Mouse (Mus musculus) forebrain, embryonic 13.5 days (tissue): ENCODE measurements around the gene Iqgap2. TPM values are rescaled to one million over a fixed set of nuclear protein-coding genes. Genes with fewer than 3 reads are reported as not detected.

Experiments
- ATAC-seq: fragments of 200-750 bp; cut with Nextera tagmentation; 2 replicates; pipeline ENCODE4 v1.8.0; 2017
- H3K27ac ChIP-seq: fragments of 300-500 bp; sonication (generic); 2 replicates; pipeline ENCODE4 v1.5.1; 2015; ENCODE audit warnings: inconsistent platforms, mild to moderate bottlenecking, moderate library complexity
- H3K27me3 ChIP-seq: fragments of 300-500 bp; sonication (generic); 2 replicates; pipeline ENCODE4 v1.6.1; 2015; ENCODE audit warnings: mild to moderate bottlenecking, inconsistent platforms
- H3K36me3 ChIP-seq: fragments of 300-500 bp; sonication (generic); 2 replicates; pipeline ENCODE4 v1.6.1; 2015; ENCODE audit warnings: mild to moderate bottlenecking, inconsistent platforms; ENCODE audit not compliant: poor library complexity, severe bottlenecking
- H3K4me1 ChIP-seq: fragments of 300-500 bp; sonication (generic); 2 replicates; pipeline ENCODE4 v1.6.1; 2015; ENCODE audit warnings: inconsistent platforms
- H3K4me2 ChIP-seq: fragments of 300-500 bp; sonication (generic); 2 replicates; pipeline ENCODE4 v1.6.1; 2015; ENCODE audit warnings: inconsistent platforms, mild to moderate bottlenecking, moderate library complexity
- H3K4me3 ChIP-seq: fragments of 300-500 bp; sonication (generic); 2 replicates; pipeline ENCODE4 v1.5.1; 2015; ENCODE audit warnings: mild to moderate bottlenecking, inconsistent platforms
- H3K9ac ChIP-seq: fragments of 300-500 bp; sonication (generic); 2 replicates; pipeline ENCODE4 v1.6.1; 2015; ENCODE audit warnings: mild to moderate bottlenecking, inconsistent platforms
- H3K9me3 ChIP-seq: fragments of 300-500 bp; sonication (generic); replicated peaks from 2 replicates; pipeline ENCODE4 v1.6.1; 2016; ENCODE audit warnings: inconsistent platforms
- WGBS: fragments of 180-500 bp; shearing (Covaris S2); methylation state at CpG from one replicate; pipeline ENCODE4 v1.1.7; 2015; 5-methylcytosine and 5-hydroxymethylcytosine counted together
- polyA plus RNA-seq: library from polyadenylated mRNA; unstranded; fragments of >200 nt; fragmentation: Nextera tagmentation; extraction: Ambion mirVana; gene quantifications from 2 replicates; pipeline ENCODE4 v1.2.1, GENCODE M21; 2015

The Iqgap2 gene
- polyA plus RNA-seq, 1 experiment from 2014 or later, result 9.1 TPM

- Histone ChIP-seq H3K9ac (peak overlapping the region; percentile 94), H3K4me1 (peaks cover 36% of the 10 kb centered on the region), H3K27ac (no peak overlapping the region), H3K27me3 (no peaks in the 10 kb centered on the region), H3K4me3 (peak overlapping the region; percentile 63), H3K4me2 (peak overlapping the region; percentile 83), H3K36me3 (peaks cover 11% of the 10 kb centered on the region), H3K9me3 (no peaks in the 10 kb centered on the region)
- ATAC-seq, result peak; percentile 51
- WGBS, result under 1% methylated on average over 21 of the region's 21 CpGs
Measured at GRCm38 (mm10) chr13:95617671-95618171, 274.0 kb downstream of the Iqgap2 start.

- Histone ChIP-seq H3K4me2 (peak overlapping the region; percentile 83), H3K27me3 (no peaks in the 10 kb centered on the region), H3K4me3 (peak overlapping the region; percentile 63), H3K9me3 (no peaks in the 10 kb centered on the region), H3K27ac (no peak overlapping the region), H3K36me3 (peaks cover 14% of the 10 kb centered on the region), H3K4me1 (peaks cover 36% of the 10 kb centered on the region), H3K9ac (peak overlapping the region; percentile 94)
- no peak for ATAC-seq
- 6% methylated on average over 17 of the region's 17 CpGs for WGBS
Measured at GRCm38 (mm10) chr13:95617082-95617670, 274.5 kb downstream of the Iqgap2 start.

GRCm38 (mm10) chr13:95616512-95616911 lies 275.2 kb downstream of the Iqgap2 start:
- H3K9me3 ChIP-seq, result no peaks in the 10 kb centered on the region
- H3K4me2 ChIP-seq, result peak overlapping the region; percentile 83
- peak overlapping the region; percentile 63 for H3K4me3 ChIP-seq
- 58% methylated on average over 11 of the region's 11 CpGs for WGBS
- no peaks in the 10 kb centered on the region for H3K27me3 ChIP-seq
- H3K4me1 ChIP-seq, result peaks cover 36% of the 10 kb centered on the region
- no peak overlapping the region for H3K27ac ChIP-seq
- peaks cover 21% of the 10 kb centered on the region for H3K36me3 ChIP-seq
- H3K9ac ChIP-seq, result peak overlapping the region; percentile 94
- no peak for ATAC-seq

- no peak for ATAC-seq
- peak overlapping the region; percentile 31; the same call in 1 of the 2 replicates for H3K9ac ChIP-seq
- 71% methylated on average over 6 of the region's 6 CpGs for whole genome bisulfite sequencing
- no peaks in the 10 kb centered on the region for H3K27me3 ChIP-seq
- H3K27ac ChIP-seq, result no peak overlapping the region
- no peak overlapping the region for H3K4me3 ChIP-seq
- H3K4me1 ChIP-seq, result peaks cover 36% of the 10 kb centered on the region
- peaks cover 38% of the 10 kb centered on the region for H3K36me3 ChIP-seq
- no peaks in the 10 kb centered on the region for H3K9me3 ChIP-seq
- 0 out of 2 replicates have a peak overlapping the region, but pooled peaks have one; percentile 0 for H3K4me2 ChIP-seq
Measured at GRCm38 (mm10) chr13:95614757-95615156, 277.0 kb downstream of the Iqgap2 start.

GRCm38 (mm10) chr13:95612243-95612642 lies 279.5 kb downstream of the Iqgap2 start:
- Histone ChIP-seq H3K27ac (no peak overlapping the region), H3K4me3 (no peak overlapping the region), H3K4me2 (no peak overlapping the region), H3K9me3 (no peaks in the 10 kb centered on the region), H3K27me3 (no peaks in the 10 kb centered on the region), H3K36me3 (peaks cover 51% of the 10 kb centered on the region), H3K4me1 (peaks cover 32% of the 10 kb centered on the region), H3K9ac (no peak overlapping the region)
- ATAC-seq, result no peak
- 94% methylated on average over 10 of the region's 10 CpGs for WGBS

GRCm38 (mm10) chr13:95611752-95612151 lies 280.0 kb downstream of the Iqgap2 start:
- Histone ChIP-seq H3K4me3 (no peak overlapping the region), H3K27me3 (no peaks in the 10 kb centered on the region), H3K36me3 (peaks cover 51% of the 10 kb centered on the region), H3K27ac (no peak overlapping the region), H3K9me3 (no peaks in the 10 kb centered on the region), H3K4me2 (no peak overlapping the region), H3K9ac (no peak overlapping the region), H3K4me1 (peaks cover 27% of the 10 kb centered on the region)
- no peak for ATAC-seq
- 86% methylated on average over 4 of the region's 4 CpGs for WGBS

GRCm38 (mm10) chr13:95610786-95611562 lies 280.7 kb downstream of the Iqgap2 start:
- Histone ChIP-seq H3K9me3 (no peaks in the 10 kb centered on the region), H3K36me3 (peaks cover 55% of the 10 kb centered on the region), H3K4me3 (no peak overlapping the region), H3K9ac (no peak overlapping the region), H3K4me2 (no peak overlapping the region), H3K27ac (no peak overlapping the region), H3K27me3 (no peaks in the 10 kb centered on the region), H3K4me1 (peaks cover 19% of the 10 kb centered on the region)
- no peak for ATAC-seq
- WGBS, result 92% methylated on average over 16 of the region's 16 CpGs

- H3K27ac ChIP-seq, result no peak overlapping the region
- H3K4me3 ChIP-seq, result no peak overlapping the region
- H3K9me3 ChIP-seq, result no peaks in the 10 kb centered on the region
- 94% methylated on average over 2 of the region's 2 CpGs for WGBS
- no peaks in the 10 kb centered on the region for H3K4me1 ChIP-seq
- peaks cover 63% of the 10 kb centered on the region for H3K36me3 ChIP-seq
- no peak overlapping the region for H3K4me2 ChIP-seq
- ATAC-seq, result no peak
- no peak overlapping the region for H3K9ac ChIP-seq
- H3K27me3 ChIP-seq, result no peaks in the 10 kb centered on the region
Measured at GRCm38 (mm10) chr13:95609088-95609420, 282.7 kb downstream of the Iqgap2 start.

- Histone ChIP-seq H3K4me3 (no peak overlapping the region), H3K4me2 (no peak overlapping the region), H3K9me3 (no peaks in the 10 kb centered on the region), H3K9ac (no peak overlapping the region), H3K36me3 (peaks cover 66% of the 10 kb centered on the region), H3K27me3 (no peaks in the 10 kb centered on the region), H3K27ac (no peak overlapping the region), H3K4me1 (no peaks in the 10 kb centered on the region)
- WGBS, result 90% methylated on average over 6 of the region's 6 CpGs
- no peak for ATAC-seq
Measured at GRCm38 (mm10) chr13:95608416-95609087, 283.2 kb downstream of the Iqgap2 start.

- H3K36me3 ChIP-seq, result peaks cover 70% of the 10 kb centered on the region
- WGBS, result 95% methylated on average over 8 of the region's 8 CpGs
Measured at GRCm38 (mm10) chr13:95607019-95607418, 284.7 kb downstream of the Iqgap2 start.

GRCm38 (mm10) chr13:95604288-95604687 lies 287.4 kb downstream of the Iqgap2 start:
- Histone ChIP-seq H3K36me3 (peaks cover 67% of the 10 kb centered on the region), H3K9me3 (no peaks in the 10 kb centered on the region), H3K9ac (no peak overlapping the region), H3K4me1 (no peaks in the 10 kb centered on the region), H3K4me3 (no peak overlapping the region), H3K27me3 (no peaks in the 10 kb centered on the region), H3K27ac (no peak overlapping the region; the same call in 1 of the 2 replicates), H3K4me2 (no peak overlapping the region)
- ATAC-seq, result no peak
- 97% methylated on average over 25 of the region's 25 CpGs for WGBS

More at GRCm38 (mm10) chr13:95607019-95607418, 284.7 kb downstream of the Iqgap2 start:
- no peak overlapping the region for H3K4me2 ChIP-seq
- no peaks in the 10 kb centered on the region for H3K9me3 ChIP-seq
- H3K27ac ChIP-seq, result no peak overlapping the region
- H3K4me1 ChIP-seq, result no peaks in the 10 kb centered on the region
- H3K9ac ChIP-seq, result no peak overlapping the region
- no peak for ATAC-seq
- H3K4me3 ChIP-seq, result no peak overlapping the region
- H3K27me3 ChIP-seq, result no peaks in the 10 kb centered on the region

- 75% methylated on average over 3 of the region's 3 CpGs for WGBS
- no peak overlapping the region for H3K9ac ChIP-seq
- H3K4me3 ChIP-seq, result no peak overlapping the region
- no peak for ATAC-seq
- H3K36me3 ChIP-seq, result peaks cover 49% of the 10 kb centered on the region
- H3K27me3 ChIP-seq, result no peaks in the 10 kb centered on the region
- no peaks in the 10 kb centered on the region for H3K9me3 ChIP-seq
- H3K4me1 ChIP-seq, result no peaks in the 10 kb centered on the region
- no peak overlapping the region for H3K27ac ChIP-seq
- H3K4me2 ChIP-seq, result no peak overlapping the region
Measured at GRCm38 (mm10) chr13:95599833-95600359, 291.8 kb downstream of the Iqgap2 start.
